Mouse (Mus musculus) limb, embryonic 14.5 days (tissue): ENCODE data around the gene Olfr1370. TPM values are rescaled to one million over a fixed set of nuclear protein-coding genes. Genes with fewer than 3 reads are reported as not detected.
A peak's percentile ranks its signal among the peaks of the same experiment; 100 is the strongest.

Source experiments
- ATAC-seq: fragments of 200-750 bp; cut with Nextera tagmentation; 2 replicates; pipeline ENCODE4 v1.8.0; 2017; ENCODE audit warnings: low read depth, moderate number of reproducible peaks, moderate TSS enrichment; ENCODE audit not compliant: low FRiP score
- DNase-seq: peaks from one replicate; pipeline ENCODE4 v3.0.0-alpha.2; 2015; ENCODE audit warnings: low spot score
- H3K27ac ChIP-seq: fragments of 300-500 bp; sonication (generic); replicated peaks from 2 replicates; pipeline ENCODE4 v1.5.1; 2014; ENCODE audit warnings: low read depth, mild to moderate bottlenecking, low read length, moderate library complexity, mixed read lengths
- H3K27me3 ChIP-seq: fragments of 300-500 bp; sonication (generic); 2 replicates; pipeline ENCODE4 v1.6.1; 2014; ENCODE audit warnings: low read length, mixed read lengths; ENCODE audit not compliant: control insufficient read depth, insufficient read depth
- H3K36me3 ChIP-seq: fragments of 300-500 bp; sonication (generic); 2 replicates; pipeline ENCODE4 v1.6.1; 2014; ENCODE audit warnings: mild to moderate bottlenecking, low read length, moderate library complexity, mixed read lengths; ENCODE audit not compliant: control insufficient read depth, insufficient read depth
- H3K4me1 ChIP-seq: fragments of 300-500 bp; sonication (generic); 2 replicates; pipeline ENCODE4 v1.6.1; 2014; ENCODE audit warnings: antibody characterized with exemption, low read length, mixed read lengths; ENCODE audit not compliant: control insufficient read depth, insufficient read depth
- H3K4me2 ChIP-seq: fragments of 300-500 bp; sonication (generic); replicated peaks from 2 replicates; pipeline ENCODE4 v1.6.1; 2014; ENCODE audit warnings: low read depth, mild to moderate bottlenecking, low read length, moderate library complexity; ENCODE audit not compliant: severe bottlenecking
- H3K4me3 ChIP-seq: fragments of 300-500 bp; sonication (generic); replicated peaks from 2 replicates; pipeline ENCODE4 v1.5.1; 2014; ENCODE audit warnings: low read length
- H3K9ac ChIP-seq: fragments of 300-500 bp; sonication (generic); 2 replicates; pipeline ENCODE4 v1.6.1; 2014; ENCODE audit warnings: mild to moderate bottlenecking, low read depth, low read length, moderate library complexity; ENCODE audit not compliant: severe bottlenecking
- H3K9me3 ChIP-seq: fragments of 300-500 bp; sonication (generic); 2 replicates; pipeline ENCODE4 v1.6.1; 2016; ENCODE audit warnings: low read length; ENCODE audit not compliant: control insufficient read depth
- POLR2A ChIP-seq: fragments of 200-500 bp; IDR thresholded peaks from 2 replicates; pipeline ENCODE4 v1.8.0; 2012; ENCODE audit warnings: inconsistent platforms, mild to moderate bottlenecking, moderate library complexity, borderline replicate concordance; ENCODE audit not compliant: insufficient read depth, insufficient read length; ENCODE audit errors: extremely low read depth
- WGBS: fragments of 180-500 bp; shearing (Covaris S2); extraction: QIAGEN DNeasy Blood & Tissue Kit; methylation state at CpG from one replicate; pipeline ENCODE4 v1.1.7; 2014; 5-methylcytosine and 5-hydroxymethylcytosine counted together
- polyA plus RNA-seq, 2 experiments: library from polyadenylated mRNA; depleted of rRNA in 1 of 2; stranded (reverse) in 1 of 2; unstranded in 1 of 2; fragments of >200 nt; fragmentation: Nextera tagmentation in 1 of 2; extraction: Ambion mirVana in 1 of 2; gene quantifications; 2 replicates each; pipeline versions ENCODE4 v1.2.1 to v1.2.3; 2012 to 2014

The Olfr1370 gene
- polyA plus RNA-seq, 2 experiments = not detected

GRCm38 (mm10) chr13:21066021-21066420 is 8.7 kb downstream of the Olfr1370 start:
- Histone ChIP-seq H3K9me3 (no peaks in the 10 kb centered on the region), H3K4me1 (no peaks in the 10 kb centered on the region), H3K36me3 (no peaks in the 10 kb centered on the region), H3K27me3 (no peaks in the 10 kb centered on the region), H3K27ac (no peak overlapping the region), H3K9ac (no peak overlapping the region), H3K4me2 (no peak overlapping the region), H3K4me3 (no peak overlapping the region)
- no peak for TF ChIP-seq POLR2A
- 78% methylated on average over 2 of the region's 2 CpGs for WGBS
- DNase-seq (no peak), ATAC-seq (no peak)

GRCm38 (mm10) chr13:21050118-21050517 is 24.6 kb downstream of the Olfr1370 start:
- TF ChIP-seq POLR2A = no peak
- DNase-seq = peak; percentile 12

GRCm38 (mm10) chr13:21040589-21041199 is 34.1 kb downstream of the Olfr1370 start:
- Histone ChIP-seq H3K27me3 (no peaks in the 10 kb centered on the region), H3K9ac (no peak overlapping the region), H3K27ac (no peak overlapping the region), H3K4me2 (no peak overlapping the region), H3K9me3 (no peaks in the 10 kb centered on the region), H3K4me1 (no peaks in the 10 kb centered on the region), H3K36me3 (no peaks in the 10 kb centered on the region), H3K4me3 (no peak overlapping the region)
- TF ChIP-seq POLR2A = no peak
- 84% methylated on average over 2 of the region's 2 CpGs for WGBS
- DNase-seq (no peak), ATAC-seq (no peak)

More at GRCm38 (mm10) chr13:21050118-21050517, 24.6 kb downstream of the Olfr1370 start:
- Histone ChIP-seq H3K4me1 (no peaks in the 10 kb centered on the region), H3K36me3 (no peaks in the 10 kb centered on the region), H3K9me3 (no peaks in the 10 kb centered on the region), H3K27ac (no peak overlapping the region), H3K4me3 (no peak overlapping the region), H3K4me2 (no peak overlapping the region), H3K27me3 (no peaks in the 10 kb centered on the region), H3K9ac (no peak overlapping the region)
- WGBS = 37% methylated on average over 1 of the region's 1 CpGs
- no peak for ATAC-seq

- DNase-seq = no peak
Observed at GRCm38 (mm10) chr13:21035981-21036380, 38.8 kb downstream of the Olfr1370 start.

GRCm38 (mm10) chr13:21035011-21035410 is 39.7 kb downstream of the Olfr1370 start:
- DNase-seq = no peak
- no peaks in the 10 kb centered on the region for H3K4me1 ChIP-seq
- H3K9ac ChIP-seq = no peak overlapping the region
- no peaks in the 10 kb centered on the region for H3K36me3 ChIP-seq
- no peaks in the 10 kb centered on the region for H3K27me3 ChIP-seq
- TF ChIP-seq POLR2A = no peak
- H3K4me3 ChIP-seq = no peak overlapping the region
- no peaks in the 10 kb centered on the region for H3K9me3 ChIP-seq
- 76% methylated on average over 3 of the region's 3 CpGs for WGBS
- no peak overlapping the region for H3K27ac ChIP-seq
- no peak overlapping the region for H3K4me2 ChIP-seq
- no peak for ATAC-seq

More at GRCm38 (mm10) chr13:21035981-21036380, 38.8 kb downstream of the Olfr1370 start:
- H3K36me3 ChIP-seq = no peaks in the 10 kb centered on the region
- no peak for TF ChIP-seq POLR2A
- H3K4me3 ChIP-seq = no peak overlapping the region
- H3K4me1 ChIP-seq = no peaks in the 10 kb centered on the region
- H3K9ac ChIP-seq = no peak overlapping the region
- no peak overlapping the region for H3K27ac ChIP-seq
- H3K4me2 ChIP-seq = no peak overlapping the region
- H3K9me3 ChIP-seq = no peaks in the 10 kb centered on the region
- ATAC-seq = no peak
- no peaks in the 10 kb centered on the region for H3K27me3 ChIP-seq
